Comparison of ENCODE assay signal across 8 mouse cellular contexts in the genomic region with DNA sequence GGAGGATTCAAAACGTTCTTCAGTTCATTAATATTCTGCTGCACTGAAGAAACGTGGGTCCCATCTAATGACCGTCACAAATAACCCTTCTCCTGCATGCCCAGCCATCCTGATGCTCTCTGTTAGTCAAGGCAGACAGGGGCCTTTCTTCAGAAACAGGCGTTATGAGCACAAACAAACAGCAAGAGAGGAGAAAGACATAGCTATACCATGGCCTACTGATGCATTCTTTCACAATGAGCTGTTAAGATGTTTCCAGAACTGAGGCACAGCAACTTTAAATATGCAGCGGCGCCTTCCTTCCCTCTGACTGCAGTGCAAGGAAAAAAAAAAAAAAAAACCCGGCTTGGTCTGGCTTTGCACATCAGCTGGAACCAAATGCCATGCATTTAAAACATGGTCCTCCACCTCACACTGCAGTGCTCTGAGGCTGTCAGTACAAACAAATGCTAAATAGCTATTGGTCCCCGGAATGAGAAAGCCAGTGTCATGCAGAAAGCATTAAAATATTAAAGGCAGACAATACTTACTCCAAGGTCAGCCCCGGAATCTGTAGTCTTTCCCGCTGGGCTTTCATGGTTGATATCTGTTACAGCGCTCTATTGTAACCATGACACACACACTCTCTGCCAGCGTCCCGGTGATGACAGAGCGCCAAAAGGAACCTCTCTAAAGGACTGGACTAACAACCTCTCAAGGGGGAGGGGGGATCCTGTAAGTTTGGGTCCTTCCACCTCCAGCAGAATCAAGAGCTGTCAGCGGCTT.
A peak's percentile ranks its signal among the peaks of the same experiment; 100 is the strongest.
DNase-seq lines count a peak whose midpoint lies in the region; ATAC-seq lines count a peak whose summit lies in the region.

No protein-coding gene starts in this region.

- ATAC-seq in hindbrain, embryonic 12.5 days (ENCODE audit: low FRiP score), result peak; percentile 93
- no peak for ATAC-seq in limb, embryonic 15.5 days (ENCODE audit: insufficient number of reproducible peaks, low FRiP score, low TSS enrichment, low read depth)

- no peaks in the 10 kb centered on the region for H3K9me3 ChIP-seq in embryonic facial prominence, embryonic 10.5 days
- H3K9me3 ChIP-seq in hindbrain, embryonic 12.5 days (replicated peaks), result no peaks in the 10 kb centered on the region
- no peaks in the 10 kb centered on the region for H3K9me3 ChIP-seq in limb, embryonic 15.5 days

- H3K36me3 ChIP-seq in embryonic facial prominence, embryonic 10.5 days (replicated peaks), result no peaks in the 10 kb centered on the region
- no peaks in the 10 kb centered on the region for H3K36me3 ChIP-seq in hindbrain, embryonic 12.5 days
- H3K36me3 ChIP-seq in limb, embryonic 15.5 days, result no peaks in the 10 kb centered on the region

- H3K9ac ChIP-seq in hindbrain, embryonic 12.5 days, result peak overlapping the region; percentile 23; the same call in 1 of the 2 replicates
- H3K9ac ChIP-seq in limb, embryonic 15.5 days, result no peak overlapping the region

- H3K27ac ChIP-seq in embryonic facial prominence, embryonic 10.5 days (replicated peaks), result no peak overlapping the region
- H3K27ac ChIP-seq in hindbrain, embryonic 12.5 days, result peak overlapping the region; percentile 68
- H3K27ac ChIP-seq in limb, embryonic 15.5 days, result no peak overlapping the region

- intact Hi-C loops in left cerebral cortex, postnatal 36 days (cut with DNase I), result no loop called here

- no peaks in the 10 kb centered on the region for H3K27me3 ChIP-seq in embryonic facial prominence, embryonic 10.5 days (replicated peaks; ENCODE audit: low read depth, poor library complexity, severe bottlenecking)
- no peaks in the 10 kb centered on the region for H3K27me3 ChIP-seq in hindbrain, embryonic 12.5 days
- no peaks in the 10 kb centered on the region for H3K27me3 ChIP-seq in limb, embryonic 15.5 days

- H3K4me2 ChIP-seq in hindbrain, embryonic 12.5 days (replicated peaks), result peak overlapping the region; percentile 64
- peak overlapping the region; percentile 46 for H3K4me2 ChIP-seq in limb, embryonic 15.5 days

- DNase-seq in left cerebral cortex, postnatal 36 days (ENCODE audit: low spot score in 2 of 2), result peak; percentile 35 to 43
- DNase-seq in left cerebral cortex, adult 11 months (ENCODE audit: low spot score), result no peak
- DNase-seq in embryonic facial prominence, embryonic 10.5 days (ENCODE audit: low spot score), result peak; percentile 38
- peak; percentile 49 to 72 for DNase-seq in right cerebral cortex, adult 2 months (ENCODE audit: low spot score in 2 of 2)
- DNase-seq in spleen, postnatal 4 days (ENCODE audit: low spot score in 2 of 2), result no peak
- DNase-seq in thymus, postnatal 10 days (ENCODE audit: low spot score in 2 of 2), result no peak

- 5% methylated on average over 15 of the region's 15 CpGs for WGBS in embryonic facial prominence, embryonic 10.5 days
- WGBS in hindbrain, embryonic 12.5 days, result 3% methylated on average over 15 of the region's 15 CpGs
- whole genome bisulfite sequencing in limb, embryonic 15.5 days, result 10% methylated on average over 15 of the region's 15 CpGs

- H3K4me3 ChIP-seq in embryonic facial prominence, embryonic 10.5 days, result peak overlapping the region; percentile 53
- H3K4me3 ChIP-seq in hindbrain, embryonic 12.5 days, result peak overlapping the region; percentile 31
- peak overlapping the region; percentile 25 for H3K4me3 ChIP-seq in limb, embryonic 15.5 days

- H3K4me1 ChIP-seq in embryonic facial prominence, embryonic 10.5 days, result peaks cover 14% of the 10 kb centered on the region
- H3K4me1 ChIP-seq in hindbrain, embryonic 12.5 days, result peaks cover 11% of the 10 kb centered on the region; the same call in 1 of the 2 replicates
- H3K4me1 ChIP-seq in limb, embryonic 15.5 days, result peaks cover 12% of the 10 kb centered on the region

Comparison
In these comparisons a context has a peak if more than half of its experiments do, and no peak if none do; other contexts are left out.
1. DNase-seq: peak in left cerebral cortex, postnatal 36 days (2 of 2), embryonic facial prominence, embryonic 10.5 days (single experiment) and right cerebral cortex, adult 2 months (2 of 2); none in left cerebral cortex, adult 11 months (single experiment), spleen, postnatal 4 days (0 of 2) and thymus, postnatal 10 days (0 of 2).
2. Peak in every context shown above with its lines, with median percentiles within 50 percentile points of each other: H3K4me3 ChIP-seq.